Mouse (Mus musculus): Measurements from ENCODE around the gene Sdk2. TPM values are rescaled to one million over a fixed set of nuclear protein-coding genes. Genes with fewer than 3 reads are reported as not detected.

Sdk2 gene
- polyA plus RNA-seq, 1 experiment from 2014 or later: 4.3 TPM

DNA sequence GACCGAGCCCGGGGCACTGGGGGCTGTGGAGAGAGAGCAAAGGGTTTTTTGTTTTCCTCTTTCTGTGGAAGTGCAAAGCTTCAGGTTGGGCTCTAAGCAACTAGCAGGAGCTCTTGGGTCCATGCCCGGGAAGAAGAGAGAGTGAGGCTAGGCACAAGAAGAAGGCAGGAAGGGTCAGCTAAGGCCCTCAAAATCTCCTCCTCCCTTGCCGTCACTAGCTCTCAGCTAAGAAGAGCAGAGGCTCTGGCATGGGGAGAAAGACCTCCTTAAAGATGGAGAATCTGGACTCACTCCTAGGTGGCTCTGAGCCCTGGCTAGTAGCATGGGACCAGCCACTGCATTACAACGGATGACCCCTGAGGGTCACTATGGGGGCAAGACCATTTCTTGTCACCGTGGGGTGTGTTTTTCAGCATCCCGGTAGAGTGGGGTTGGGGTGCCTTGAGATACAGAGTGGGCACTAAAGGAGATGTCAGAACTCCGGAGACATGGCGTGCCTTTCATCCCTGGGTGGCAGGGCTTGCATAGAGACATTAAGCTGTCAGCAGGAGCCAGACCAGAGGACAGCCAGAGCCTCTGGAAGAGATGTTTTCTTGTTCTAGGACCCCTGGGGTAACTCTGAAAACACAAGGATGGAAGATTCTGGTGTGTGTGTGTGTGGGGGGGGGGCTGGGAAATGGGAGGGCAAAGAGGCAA, 260.3 kb downstream of the Sdk2 start:
- Histone ChIP-seq H3K4me3 (peak overlapping the region; percentile 4; the same call in 1 of the 2 replicates), H3K9me3 (no peaks in the 10 kb centered on the region), H3K27ac (peak overlapping the region; percentile 79), H3K4me1 (replicated peaks) (peaks cover 76% of the 10 kb centered on the region), H3K27me3 (ENCODE audit: insufficient read depth, poor library complexity, severe bottlenecking) (peaks cover 30% of the 10 kb centered on the region), H3K36me3 (0 out of 2 replicates have a peak, but pooled peaks cover 5% of the 10 kb centered on the region)
- 30% methylated on average over 9 of the region's 9 CpGs for WGBS
- DNase-seq (ENCODE audit: low spot score): no peak

GRCm38 (mm10) chr11:113805974-113806373, 260.9 kb downstream of the Sdk2 start:
- no peak for DNase-seq (ENCODE audit: low spot score)
- Histone ChIP-seq H3K27ac (peak overlapping the region; percentile 79), H3K9me3 (no peaks in the 10 kb centered on the region), H3K4me3 (no peak overlapping the region), H3K4me1 (replicated peaks) (peaks cover 75% of the 10 kb centered on the region), H3K27me3 (ENCODE audit: insufficient read depth, poor library complexity, severe bottlenecking) (peaks cover 35% of the 10 kb centered on the region), H3K36me3 (peaks cover 6% of the 10 kb centered on the region; the same call in 1 of the 2 replicates)
- 66% methylated on average over 10 of the region's 10 CpGs for WGBS

DNA sequence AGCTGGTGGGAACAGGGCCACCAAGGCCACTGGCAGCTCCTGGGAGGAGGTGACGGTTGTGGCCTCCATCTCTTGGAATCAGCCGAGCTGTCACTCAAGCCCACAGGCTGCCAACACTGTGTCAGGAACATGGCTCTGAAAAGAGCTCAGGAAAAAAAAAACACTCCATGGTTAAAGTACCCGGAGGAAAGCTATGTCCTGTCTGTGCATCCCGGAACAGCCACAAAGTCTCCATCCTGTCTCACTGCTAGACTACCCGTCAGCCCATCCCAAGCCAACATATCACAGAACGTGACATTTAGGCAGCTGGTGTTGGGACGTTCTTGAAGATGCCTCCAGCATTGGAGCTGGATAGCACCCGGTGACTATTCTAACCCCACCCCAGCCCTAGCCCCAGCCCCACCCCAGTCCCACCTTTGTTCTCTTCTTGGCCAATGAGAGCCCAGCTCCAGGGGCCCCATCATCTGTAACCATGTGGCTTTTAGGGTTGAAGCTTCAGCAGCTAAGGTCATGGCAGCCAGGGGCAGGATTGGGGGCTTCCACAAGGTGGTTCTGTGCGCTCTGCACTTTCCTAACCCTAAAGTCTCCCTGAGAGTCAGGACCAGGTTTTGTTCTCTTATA, 263.4 kb downstream of the Sdk2 start:
- Histone ChIP-seq H3K4me3 (no peak overlapping the region), H3K27ac (peak overlapping the region; percentile 73), H3K36me3 (peaks cover 17% of the 10 kb centered on the region), H3K27me3 (ENCODE audit: insufficient read depth, poor library complexity, severe bottlenecking) (peaks cover 41% of the 10 kb centered on the region), H3K9me3 (no peaks in the 10 kb centered on the region), H3K4me1 (replicated peaks) (peaks cover 79% of the 10 kb centered on the region)
- peak; percentile 53 for DNase-seq (ENCODE audit: low spot score)
- WGBS: 68% methylated on average over 9 of the region's 9 CpGs

- Histone ChIP-seq H3K4me3 (no peak overlapping the region), H3K27ac (peak overlapping the region; percentile 73), H3K36me3 (peaks cover 17% of the 10 kb centered on the region), H3K4me1 (replicated peaks) (peaks cover 89% of the 10 kb centered on the region), H3K27me3 (ENCODE audit: insufficient read depth, poor library complexity, severe bottlenecking) (peaks cover 41% of the 10 kb centered on the region), H3K9me3 (no peaks in the 10 kb centered on the region)
- no peak for DNase-seq (ENCODE audit: low spot score)
- 55% methylated on average over 12 of the region's 12 CpGs for WGBS
These were observed 264.4 kb downstream of the Sdk2 start for GRCm38 (mm10) chr11:113802456-113802855.

DNA sequence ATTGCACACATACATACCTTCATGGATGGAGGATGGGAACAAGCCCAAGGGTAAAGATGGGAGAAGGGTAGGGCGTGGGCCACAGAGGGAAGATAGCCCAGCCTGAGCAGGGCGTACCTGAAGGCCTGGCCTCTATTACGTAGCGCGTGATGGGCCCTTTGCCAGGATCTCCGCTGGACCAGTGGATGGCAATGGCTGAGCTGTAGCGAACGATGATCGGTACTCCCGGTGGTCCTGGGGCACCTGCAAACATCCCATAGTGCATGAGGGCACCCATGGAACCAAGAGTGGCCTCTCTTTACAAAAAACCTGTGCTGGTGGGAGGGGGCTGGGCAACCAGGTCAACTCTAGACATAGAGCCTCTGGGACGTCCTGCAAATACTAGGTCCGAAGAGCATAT, 266.8 kb downstream of the Sdk2 start:
- no peak overlapping the region for H3K27ac ChIP-seq
- over 99% methylated on average over 12 of the region's 12 CpGs for WGBS

GRCm38 (mm10) chr11:113799041-113799447, 267.8 kb downstream of the Sdk2 start:
- WGBS: 57% methylated on average over 14 of the region's 14 CpGs
- DNase-seq (ENCODE audit: low spot score): no peak
- Histone ChIP-seq H3K9me3 (no peaks in the 10 kb centered on the region), H3K36me3 (peaks cover 18% of the 10 kb centered on the region), H3K27ac (0 out of 2 replicates have a peak overlapping the region, but pooled peaks have one; percentile 4), H3K4me1 (replicated peaks) (peaks cover 72% of the 10 kb centered on the region), H3K4me3 (no peak overlapping the region), H3K27me3 (ENCODE audit: insufficient read depth, poor library complexity, severe bottlenecking) (peaks cover 21% of the 10 kb centered on the region)

More for the DNA sequence above, 266.8 kb downstream of the Sdk2 start:
- Histone ChIP-seq H3K9me3 (no peaks in the 10 kb centered on the region), H3K27me3 (ENCODE audit: insufficient read depth, poor library complexity, severe bottlenecking) (peaks cover 29% of the 10 kb centered on the region), H3K36me3 (peaks cover 12% of the 10 kb centered on the region), H3K4me3 (no peak overlapping the region), H3K4me1 (replicated peaks) (peaks cover 81% of the 10 kb centered on the region)
- DNase-seq (ENCODE audit: low spot score): no peak

- Histone ChIP-seq H3K4me1 (replicated peaks) (peaks cover 68% of the 10 kb centered on the region), H3K27me3 (ENCODE audit: insufficient read depth, poor library complexity, severe bottlenecking) (peaks cover 21% of the 10 kb centered on the region)
These were observed 268.8 kb downstream of the Sdk2 start for GRCm38 (mm10) chr11:113798011-113798410.

GRCm38 (mm10) chr11:113797014-113797983, 269.5 kb downstream of the Sdk2 start:
- H3K9me3 ChIP-seq: no peaks in the 10 kb centered on the region
- DNase-seq (ENCODE audit: low spot score): no peak
- H3K27ac ChIP-seq: peak overlapping the region; percentile 86
- no peak overlapping the region for H3K4me3 ChIP-seq
- peaks cover 14% of the 10 kb centered on the region for H3K27me3 ChIP-seq (ENCODE audit: insufficient read depth, poor library complexity, severe bottlenecking)
- H3K36me3 ChIP-seq: peaks cover 34% of the 10 kb centered on the region
- peaks cover 68% of the 10 kb centered on the region for H3K4me1 ChIP-seq (replicated peaks)
- 63% methylated on average over 19 of the region's 19 CpGs for WGBS

More at GRCm38 (mm10) chr11:113798011-113798410, 268.8 kb downstream of the Sdk2 start:
- WGBS: 71% methylated on average over 6 of the region's 6 CpGs
- no peak for DNase-seq (ENCODE audit: low spot score)
- Histone ChIP-seq H3K27ac (peak overlapping the region; percentile 86), H3K9me3 (no peaks in the 10 kb centered on the region), H3K4me3 (no peak overlapping the region), H3K36me3 (peaks cover 27% of the 10 kb centered on the region)

DNA sequence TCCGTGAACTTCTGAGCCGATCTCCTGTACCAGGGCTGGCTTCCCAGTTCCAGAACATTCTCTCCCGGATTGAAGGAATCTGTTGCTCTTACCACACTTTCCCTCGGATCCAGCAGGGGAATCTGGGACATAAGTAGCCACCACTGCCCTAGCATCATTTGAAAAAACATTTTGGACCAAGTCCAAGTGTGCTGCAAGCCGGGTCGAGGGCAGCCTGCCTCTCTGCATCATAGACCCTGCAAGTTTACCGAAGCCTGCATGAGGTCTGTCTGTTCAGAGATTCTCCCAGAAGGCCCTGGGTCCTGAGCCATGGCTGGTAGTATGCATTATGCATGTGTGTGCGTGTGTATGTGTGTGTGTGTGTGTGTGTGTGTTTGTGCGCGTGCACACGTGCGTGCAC, 271.0 kb downstream of the Sdk2 start:
- Histone ChIP-seq H3K27me3 (ENCODE audit: insufficient read depth, poor library complexity, severe bottlenecking) (peaks cover 4% of the 10 kb centered on the region; the same call in 1 of the 2 replicates), H3K36me3 (peaks cover 32% of the 10 kb centered on the region), H3K9me3 (no peaks in the 10 kb centered on the region), H3K4me1 (replicated peaks) (peaks cover 69% of the 10 kb centered on the region), H3K27ac (peak overlapping the region; percentile 29; the same call in 1 of the 2 replicates), H3K4me3 (no peak overlapping the region)
- WGBS: 94% methylated on average over 12 of the region's 12 CpGs
- no peak for DNase-seq (ENCODE audit: low spot score)

- Histone ChIP-seq H3K27me3 (ENCODE audit: insufficient read depth, poor library complexity, severe bottlenecking) (no peaks in the 10 kb centered on the region), H3K9me3 (no peaks in the 10 kb centered on the region), H3K27ac (peak overlapping the region; percentile 87), H3K4me1 (replicated peaks) (peaks cover 68% of the 10 kb centered on the region), H3K36me3 (peaks cover 22% of the 10 kb centered on the region), H3K4me3 (peak overlapping the region; percentile 9; the same call in 1 of the 2 replicates)
- WGBS: 39% methylated on average over 16 of the region's 16 CpGs
- DNase-seq (ENCODE audit: low spot score): peak; percentile 58
These were observed 275.3 kb downstream of the Sdk2 start for GRCm38 (mm10) chr11:113791357-113792215.

GRCm38 (mm10) chr11:113789101-113789500, 277.7 kb downstream of the Sdk2 start:
- Histone ChIP-seq H3K4me1 (replicated peaks) (peaks cover 85% of the 10 kb centered on the region), H3K27me3 (ENCODE audit: insufficient read depth, poor library complexity, severe bottlenecking) (no peaks in the 10 kb centered on the region), H3K27ac (peak overlapping the region; percentile 97), H3K4me3 (no peak overlapping the region), H3K9me3 (no peaks in the 10 kb centered on the region), H3K36me3 (peaks cover 16% of the 10 kb centered on the region)
- no peak for DNase-seq (ENCODE audit: low spot score)
- 27% methylated on average over 1 of the region's 1 CpGs for WGBS
